Mouse (Mus musculus) heart, embryonic 14.5 days (tissue): ENCODE measurements at regions not wholly inside any gene's neighbourhood (a gene's known extent, or its start where the extent isn't known, plus 50 kb on each side); places are given as distances from the start of the nearest gene placed in this dataset.
"Not testable (repeated sequence)": the region's sequence is repeated elsewhere in the genome, so short reads cannot be mapped to it uniquely, and the experiment has no call there.

Source experiments
- ATAC-seq: fragments of 200-750 bp; cut with Nextera tagmentation; 2 replicates; pipeline ENCODE4 v1.8.0; 2017; ENCODE audit warnings: low read depth, moderate TSS enrichment; ENCODE audit not compliant: insufficient number of reproducible peaks, insufficient read depth, low FRiP score
- H3K27ac ChIP-seq, 2 experiments: fragments of 200-500 bp in 1 of 2; fragments of 300-500 bp in 1 of 2; sonication (generic) in 1 of 2; replicated peaks in 1 of 2; 2 replicates each; pipeline ENCODE4 v1.5.1; 2012 to 2014; ENCODE audit warnings: low read depth in 2 of 2, low read length in 2 of 2, control low read depth in 1 of 2, mild to moderate bottlenecking in 1 of 2, mixed read lengths in 1 of 2; ENCODE audit not compliant: control insufficient read depth in 1 of 2, insufficient read depth in 1 of 2
- H3K27me3 ChIP-seq: fragments of 300-500 bp; sonication (generic); 2 replicates; pipeline ENCODE4 v1.6.1; 2014; ENCODE audit warnings: mild to moderate bottlenecking, low read length, control low read depth; ENCODE audit not compliant: control insufficient read depth, insufficient read depth
- H3K36me3 ChIP-seq: fragments of 300-500 bp; sonication (generic); 2 replicates; pipeline ENCODE4 v1.6.1; 2014; ENCODE audit warnings: mild to moderate bottlenecking, control low read depth, low read length, mixed read lengths; ENCODE audit not compliant: control insufficient read depth, insufficient read depth
- H3K4me1 ChIP-seq, 2 experiments: fragments of 200-500 bp in 1 of 2; fragments of 300-500 bp in 1 of 2; sonication (generic) in 1 of 2; 2 replicates each; pipeline ENCODE4 v1.6.1; 2012 to 2014; ENCODE audit warnings: low read length in 2 of 2, control low read depth in 1 of 2, mixed read lengths in 1 of 2; ENCODE audit not compliant: control insufficient read depth in 2 of 2, insufficient read depth in 2 of 2
- H3K4me2 ChIP-seq: fragments of 300-500 bp; sonication (generic); 2 replicates; pipeline ENCODE4 v1.6.1; 2014; ENCODE audit warnings: mild to moderate bottlenecking, low read length
- H3K4me3 ChIP-seq, 2 experiments: fragments of 200-500 bp in 1 of 2; fragments of 300-500 bp in 1 of 2; sonication (generic) in 1 of 2; 2 replicates each; pipeline ENCODE4 v1.5.1; 2012 to 2014; ENCODE audit warnings: low read length in 2 of 2, mild to moderate bottlenecking in 2 of 2, control low read depth in 1 of 2, low read depth in 1 of 2, moderate library complexity in 1 of 2; ENCODE audit not compliant: control insufficient read depth in 1 of 2, insufficient read depth in 1 of 2
- H3K9ac ChIP-seq: fragments of 300-500 bp; sonication (generic); 2 replicates; pipeline ENCODE4 v1.6.1; 2014; ENCODE audit warnings: mild to moderate bottlenecking, low read length
- H3K9me3 ChIP-seq: fragments of 300-500 bp; sonication (generic); 2 replicates; pipeline ENCODE4 v1.6.1; 2016; ENCODE audit warnings: low read length, control low read depth; ENCODE audit not compliant: control insufficient read depth
- WGBS: fragments of 180-500 bp; shearing (Covaris S2); extraction: QIAGEN DNeasy Blood & Tissue Kit; methylation state at CpG from one replicate; pipeline ENCODE4 v1.1.7; 2014; 5-methylcytosine and 5-hydroxymethylcytosine counted together

- Histone ChIP-seq H3K27ac (no peak overlapping the region), H3K9ac (no peak overlapping the region), H3K36me3 (no peaks in the 10 kb centered on the region), H3K4me3 (no peak overlapping the region), H3K9me3 (no peaks in the 10 kb centered on the region), H3K4me2 (no peak overlapping the region), H3K4me1 (no peaks in the 10 kb centered on the region), H3K27me3 (no peaks in the 10 kb centered on the region)
- WGBS: 54% methylated on average over 6 of the region's 6 CpGs
- no peak for ATAC-seq
Measured at GRCm38 (mm10) chr13:70227167-70227566, 410.3 kb downstream of the Ice1 start.

GRCm38 (mm10) chr13:70233896-70234799 is 403.3 kb downstream of the Ice1 start:
- Histone ChIP-seq H3K27me3 (no peaks in the 10 kb centered on the region), H3K36me3 (no peaks in the 10 kb centered on the region), H3K9ac (0 out of 2 replicates have a peak overlapping the region, but pooled peaks have one; percentile 41), H3K4me2 (peak overlapping the region; percentile 45; the same call in 1 of the 2 replicates), H3K4me1 (no peaks in the 10 kb centered on the region), H3K9me3 (no peaks in the 10 kb centered on the region), H3K27ac (no peak overlapping the region), H3K4me3 (no peak overlapping the region)
- 35% methylated on average over 22 of the region's 22 CpGs for WGBS
- ATAC-seq: no peak

GRCm38 (mm10) chr13:70243598-70244157 is 393.8 kb downstream of the Ice1 start:
- H3K9ac ChIP-seq: no peak overlapping the region
- H3K9me3 ChIP-seq: no peaks in the 10 kb centered on the region
- H3K27me3 ChIP-seq: no peaks in the 10 kb centered on the region
- no peak overlapping the region for H3K27ac ChIP-seq
- H3K4me3 ChIP-seq: no peak overlapping the region
- H3K4me2 ChIP-seq: no peak overlapping the region
- ATAC-seq: no peak
- no peaks in the 10 kb centered on the region for H3K4me1 ChIP-seq
- H3K36me3 ChIP-seq: no peaks in the 10 kb centered on the region
- WGBS: 91% methylated on average over 4 of the region's 4 CpGs

DNA sequence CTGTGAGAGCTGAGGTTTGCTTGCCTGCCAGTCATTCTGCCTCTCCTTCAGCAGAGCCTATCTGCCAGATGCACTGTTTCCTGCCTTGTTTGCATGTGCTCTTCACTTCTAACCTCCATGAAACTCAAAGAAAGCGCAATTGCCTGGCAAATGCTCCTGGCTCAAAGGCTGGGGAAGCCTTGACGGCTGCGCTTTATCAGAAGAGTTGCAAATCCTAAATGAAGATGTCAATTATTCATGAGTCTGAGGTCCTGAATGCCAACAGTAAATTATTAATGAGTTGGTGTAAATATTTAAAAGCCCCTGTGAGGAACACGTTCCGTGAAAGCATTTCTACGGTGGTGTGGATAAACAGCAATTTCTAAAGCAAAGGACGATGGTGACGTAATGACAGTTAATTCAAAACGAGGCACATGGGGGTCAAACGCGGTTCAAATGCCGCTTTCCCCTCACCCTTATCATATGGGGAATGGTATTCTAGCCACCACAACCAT is 377.4 kb downstream of the Ice1 start:
- H3K36me3 ChIP-seq: no peaks in the 10 kb centered on the region
- WGBS: 69% methylated on average over 12 of the region's 12 CpGs
- H3K27me3 ChIP-seq: no peaks in the 10 kb centered on the region
- no peak overlapping the region for H3K27ac ChIP-seq
- H3K4me3 ChIP-seq: no peak overlapping the region
- no peaks in the 10 kb centered on the region for H3K4me1 ChIP-seq
- ATAC-seq: no peak
- H3K9ac ChIP-seq: no peak overlapping the region
- no peak overlapping the region for H3K4me2 ChIP-seq
- no peaks in the 10 kb centered on the region for H3K9me3 ChIP-seq

DNA sequence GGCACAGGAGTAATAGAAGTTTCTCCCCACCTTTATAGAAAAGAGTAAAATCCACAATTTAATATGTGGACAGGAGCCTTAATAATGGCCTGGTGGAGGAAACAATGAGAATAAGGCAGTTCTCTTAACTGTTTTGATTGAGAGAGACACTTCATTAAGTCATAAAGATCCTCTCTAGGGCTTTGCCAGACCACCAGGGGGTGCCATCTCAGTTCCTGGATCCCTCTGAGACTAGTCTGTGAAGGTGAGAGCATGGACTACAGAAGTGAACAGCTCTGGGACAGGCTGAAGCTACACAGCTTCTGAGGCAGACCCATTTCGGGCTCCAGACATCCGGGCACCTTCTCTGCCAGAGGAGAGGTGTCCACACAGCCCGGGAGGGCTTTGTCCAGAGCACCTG is 373.8 kb downstream of the Ice1 start:
- Histone ChIP-seq H3K27ac (no peak overlapping the region), H3K4me2 (no peak overlapping the region), H3K9ac (no peak overlapping the region), H3K36me3 (no peaks in the 10 kb centered on the region), H3K9me3 (no peaks in the 10 kb centered on the region), H3K27me3 (no peaks in the 10 kb centered on the region), H3K4me3 (no peak overlapping the region), H3K4me1 (no peaks in the 10 kb centered on the region)
- no peak for ATAC-seq
- WGBS: 71% methylated on average over 3 of the region's 3 CpGs

GRCm38 (mm10) chr13:70276884-70277378 is 360.5 kb downstream of the Ice1 start:
- not testable (repeated sequence) for H3K4me3 ChIP-seq, H3K36me3 ChIP-seq, H3K9me3 ChIP-seq, H3K4me2 ChIP-seq, H3K9ac ChIP-seq, H3K27me3 ChIP-seq
- peak; percentile 25; the same call in 1 of the 2 replicates for ATAC-seq
- Histone ChIP-seq H3K4me1 (peaks cover 2 to 14% of the 10 kb centered on the region in 2 experiments), H3K27ac (peak overlapping the region; percentile 14 to 79; a peak in 1 of 4 replicates)
- 45% methylated on average over 10 of the region's 10 CpGs for WGBS

- H3K4me1 ChIP-seq: peaks cover 2 to 14% of the 10 kb centered on the region in 2 experiments
- 55% methylated on average over 13 of the region's 13 CpGs for WGBS
- 0 out of 2 replicates have a peak, but pooled peaks have one; percentile 32 for ATAC-seq
- no peaks in the 10 kb centered on the region for H3K36me3 ChIP-seq
- no peaks in the 10 kb centered on the region for H3K27me3 ChIP-seq
- H3K9me3 ChIP-seq: no peaks in the 10 kb centered on the region
- no peak overlapping the region for H3K9ac ChIP-seq
- H3K27ac ChIP-seq: peak overlapping the region; percentile 75 to 79
- H3K4me2 ChIP-seq: peak overlapping the region; percentile 53
- no peak overlapping the region for H3K4me3 ChIP-seq
Measured at GRCm38 (mm10) chr13:70277667-70278591, 359.5 kb downstream of the Ice1 start.
